Mouse (Mus musculus): Measurements from ENCODE around the gene Hoxa3. TPM values are rescaled to one million over a fixed set of nuclear protein-coding genes. Genes with fewer than 3 reads are reported as not detected.
A peak's percentile ranks its signal among the peaks of the same experiment; 100 is the strongest.

Gene Hoxa3
- polyA plus RNA-seq, 1 experiment from 2014 or later: 0.91 TPM

GRCm38 (mm10) chr6:52221337-52221992 is 8.3 kb upstream of the Hoxa3 start, which contains the start of gene Hoxa7:
TSS of gene Hoxa7 (minus strand) at chr6:52221854.
- H3K27me3 ChIP-seq (ENCODE audit: control insufficient read depth, insufficient read depth, low read length): peaks cover 87% of the 10 kb centered on the region
- H3K4me1 ChIP-seq (ENCODE audit: control insufficient read depth, insufficient read depth, low read length): no peaks in the 10 kb centered on the region; the same call in 1 of the 2 replicates
- ATAC-seq (replicated peaks; ENCODE audit: insufficient number of reproducible peaks, low FRiP score, low TSS enrichment, low read depth): peak; percentile 44; the same call in 1 of the 2 replicates

GRCm38 (mm10) chr6:52220865-52221310 is 7.8 kb upstream of the Hoxa3 start:
- no peak for DNase-seq (ENCODE audit: low spot score)
- no peak for ATAC-seq (replicated peaks; ENCODE audit: insufficient number of reproducible peaks, low FRiP score, low TSS enrichment, low read depth)
- WGBS: 8% methylated on average over 12 of the region's 12 CpGs
- H3K36me3 ChIP-seq (replicated peaks; ENCODE audit: control insufficient read depth, insufficient read depth, low read depth, low read length): no peaks in the 10 kb centered on the region
- no peaks in the 10 kb centered on the region; the same call in 1 of the 2 replicates for H3K4me1 ChIP-seq (ENCODE audit: control insufficient read depth, insufficient read depth, low read length)
- H3K4me2 ChIP-seq (ENCODE audit: low read depth, low read length): peak overlapping the region; percentile 58; the same call in 1 of the 2 replicates
- no peak overlapping the region for H3K9ac ChIP-seq (replicated peaks; ENCODE audit: low read length)
- no peaks in the 10 kb centered on the region for H3K9me3 ChIP-seq (replicated peaks; ENCODE audit: control insufficient read depth, low read length)
- H3K27me3 ChIP-seq (ENCODE audit: control insufficient read depth, insufficient read depth, low read length): peaks cover 88% of the 10 kb centered on the region
- no peak overlapping the region for H3K27ac ChIP-seq (replicated peaks; ENCODE audit: low read depth, low read length)
- H3K4me3 ChIP-seq (ENCODE audit: low read depth, low read length): peak overlapping the region; percentile 36; the same call in 1 of the 2 replicates

More at GRCm38 (mm10) chr6:52221337-52221992, 8.3 kb upstream of the Hoxa3 start, which contains the start of gene Hoxa7:
- Histone ChIP-seq H3K36me3 (replicated peaks; ENCODE audit: control insufficient read depth, insufficient read depth, low read depth, low read length) (no peaks in the 10 kb centered on the region), H3K4me2 (ENCODE audit: low read depth, low read length) (peak within 1 kb of the TSS; percentile 58), H3K9ac (replicated peaks; ENCODE audit: low read length) (no peak within 1 kb of the TSS), H3K27ac (replicated peaks; ENCODE audit: low read depth, low read length) (no peak within 1 kb of the TSS), H3K9me3 (replicated peaks; ENCODE audit: control insufficient read depth, low read length) (no peaks in the 10 kb centered on the region), H3K4me3 (ENCODE audit: low read depth, low read length) (peak within 1 kb of the TSS; percentile 36)
- peak; percentile 90 for DNase-seq (ENCODE audit: low spot score)
- WGBS: 1% methylated on average over 46 of the region's 46 CpGs

- H3K36me3 ChIP-seq (replicated peaks; ENCODE audit: control insufficient read depth, insufficient read depth, low read depth, low read length): no peaks in the 10 kb centered on the region
- no peak overlapping the region for H3K9ac ChIP-seq (replicated peaks; ENCODE audit: low read length)
- no peak overlapping the region for H3K4me2 ChIP-seq (ENCODE audit: low read depth, low read length)
- WGBS: 10% methylated on average over 32 of the region's 32 CpGs
- H3K4me3 ChIP-seq (ENCODE audit: low read depth, low read length): no peak overlapping the region
- DNase-seq (ENCODE audit: low spot score) (no peak), ATAC-seq (replicated peaks; ENCODE audit: insufficient number of reproducible peaks, low FRiP score, low TSS enrichment, low read depth) (no peak)
- H3K27me3 ChIP-seq (ENCODE audit: control insufficient read depth, insufficient read depth, low read length): peaks cover 88% of the 10 kb centered on the region
- H3K27ac ChIP-seq (replicated peaks; ENCODE audit: low read depth, low read length): no peak overlapping the region
- no peaks in the 10 kb centered on the region for H3K9me3 ChIP-seq (replicated peaks; ENCODE audit: control insufficient read depth, low read length)
- no peaks in the 10 kb centered on the region; the same call in 1 of the 2 replicates for H3K4me1 ChIP-seq (ENCODE audit: control insufficient read depth, insufficient read depth, low read length)
Measured at GRCm38 (mm10) chr6:52220003-52220864, 7.1 kb upstream of the Hoxa3 start.

GRCm38 (mm10) chr6:52219234-52219942 is 6.3 kb upstream of the Hoxa3 start:
- H3K4me2 ChIP-seq (ENCODE audit: low read depth, low read length): no peak overlapping the region
- no peaks in the 10 kb centered on the region; the same call in 1 of the 2 replicates for H3K4me1 ChIP-seq (ENCODE audit: control insufficient read depth, insufficient read depth, low read length)
- H3K27me3 ChIP-seq (ENCODE audit: control insufficient read depth, insufficient read depth, low read length): peaks cover 90% of the 10 kb centered on the region
- DNase-seq (ENCODE audit: low spot score) (no peak), ATAC-seq (replicated peaks; ENCODE audit: insufficient number of reproducible peaks, low FRiP score, low TSS enrichment, low read depth) (no peak)
- H3K9me3 ChIP-seq (replicated peaks; ENCODE audit: control insufficient read depth, low read length): no peaks in the 10 kb centered on the region
- no peaks in the 10 kb centered on the region for H3K36me3 ChIP-seq (replicated peaks; ENCODE audit: control insufficient read depth, insufficient read depth, low read depth, low read length)
- 19% methylated on average over 9 of the region's 9 CpGs for WGBS
- no peak overlapping the region for H3K4me3 ChIP-seq (ENCODE audit: low read depth, low read length)
- no peak overlapping the region for H3K9ac ChIP-seq (replicated peaks; ENCODE audit: low read length)
- no peak overlapping the region for H3K27ac ChIP-seq (replicated peaks; ENCODE audit: low read depth, low read length)

GRCm38 (mm10) chr6:52218643-52219215 is 5.6 kb upstream of the Hoxa3 start:
- Histone ChIP-seq H3K9me3 (replicated peaks; ENCODE audit: control insufficient read depth, low read length) (no peaks in the 10 kb centered on the region), H3K9ac (replicated peaks; ENCODE audit: low read length) (no peak overlapping the region), H3K4me3 (ENCODE audit: low read depth, low read length) (no peak overlapping the region), H3K27me3 (ENCODE audit: control insufficient read depth, insufficient read depth, low read length) (peaks cover 89% of the 10 kb centered on the region), H3K36me3 (replicated peaks; ENCODE audit: control insufficient read depth, insufficient read depth, low read depth, low read length) (no peaks in the 10 kb centered on the region), H3K4me1 (ENCODE audit: control insufficient read depth, insufficient read depth, low read length) (no peaks in the 10 kb centered on the region; the same call in 1 of the 2 replicates), H3K4me2 (ENCODE audit: low read depth, low read length) (no peak overlapping the region), H3K27ac (replicated peaks; ENCODE audit: low read depth, low read length) (no peak overlapping the region)
- ATAC-seq (replicated peaks; ENCODE audit: insufficient number of reproducible peaks, low FRiP score, low TSS enrichment, low read depth) (no peak), DNase-seq (ENCODE audit: low spot score) (no peak)
- 6% methylated on average over 14 of the region's 14 CpGs for WGBS

- no peak for ATAC-seq (replicated peaks; ENCODE audit: insufficient number of reproducible peaks, low FRiP score, low TSS enrichment, low read depth)
- H3K27me3 ChIP-seq (ENCODE audit: control insufficient read depth, insufficient read depth, low read length): peaks cover 94% of the 10 kb centered on the region
- no peak overlapping the region for H3K9ac ChIP-seq (replicated peaks; ENCODE audit: low read length)
- no peak for DNase-seq (ENCODE audit: low spot score)
- H3K4me3 ChIP-seq (ENCODE audit: low read depth, low read length): peak overlapping the region; percentile 14; the same call in 1 of the 2 replicates
- no peaks in the 10 kb centered on the region for H3K9me3 ChIP-seq (replicated peaks; ENCODE audit: control insufficient read depth, low read length)
- no peak overlapping the region for H3K27ac ChIP-seq (replicated peaks; ENCODE audit: low read depth, low read length)
- H3K4me2 ChIP-seq (ENCODE audit: low read depth, low read length): no peak overlapping the region; the same call in 1 of the 2 replicates
- no peaks in the 10 kb centered on the region for H3K36me3 ChIP-seq (replicated peaks; ENCODE audit: control insufficient read depth, insufficient read depth, low read depth, low read length)
- H3K4me1 ChIP-seq (ENCODE audit: control insufficient read depth, insufficient read depth, low read length): no peaks in the 10 kb centered on the region; the same call in 1 of the 2 replicates
- WGBS: 3% methylated on average over 23 of the region's 23 CpGs
Measured at GRCm38 (mm10) chr6:52217895-52218642, 4.9 kb upstream of the Hoxa3 start.

- Histone ChIP-seq H3K27ac (replicated peaks; ENCODE audit: low read depth, low read length) (no peak overlapping the region), H3K4me3 (ENCODE audit: low read depth, low read length) (peak overlapping the region; percentile 14; the same call in 1 of the 2 replicates), H3K4me1 (ENCODE audit: control insufficient read depth, insufficient read depth, low read length) (no peaks in the 10 kb centered on the region; the same call in 1 of the 2 replicates), H3K27me3 (ENCODE audit: control insufficient read depth, insufficient read depth, low read length) (peaks cover 94% of the 10 kb centered on the region), H3K9me3 (replicated peaks; ENCODE audit: control insufficient read depth, low read length) (no peaks in the 10 kb centered on the region), H3K9ac (replicated peaks; ENCODE audit: low read length) (no peak overlapping the region), H3K4me2 (ENCODE audit: low read depth, low read length) (peak overlapping the region; percentile 31), H3K36me3 (replicated peaks; ENCODE audit: control insufficient read depth, insufficient read depth, low read depth, low read length) (no peaks in the 10 kb centered on the region)
- no peak for ATAC-seq (replicated peaks; ENCODE audit: insufficient number of reproducible peaks, low FRiP score, low TSS enrichment, low read depth)
- under 1% methylated on average over 25 of the region's 25 CpGs for WGBS
- DNase-seq (ENCODE audit: low spot score): peak; percentile 76
Measured at GRCm38 (mm10) chr6:52217459-52217768, 4.3 kb upstream of the Hoxa3 start.

Measured in embryonic facial prominence, embryonic 11.5 days (tissue).